Mouse (Mus musculus) hindbrain, embryonic 16.5 days (tissue): ENCODE data around the gene Nhsl1. TPM values are rescaled to one million over a fixed set of nuclear protein-coding genes. Genes with fewer than 3 reads are reported as not detected.

Experiments used
- ATAC-seq: fragments of 200-750 bp; cut with Nextera tagmentation; 2 replicates; pipeline ENCODE4 v1.8.0; 2017; ENCODE audit warnings: moderate TSS enrichment, moderate library complexity
- H3K27ac ChIP-seq: fragments of 300-500 bp; sonication (generic); 2 replicates; pipeline ENCODE4 v1.5.1; 2014; ENCODE audit warnings: low read depth, mild to moderate bottlenecking, control low read depth, low read length, moderate library complexity
- H3K27me3 ChIP-seq: fragments of 300-500 bp; sonication (generic); replicated peaks from 2 replicates; pipeline ENCODE4 v1.6.1; 2014; ENCODE audit warnings: low read length; ENCODE audit not compliant: control insufficient read depth, insufficient read depth
- H3K36me3 ChIP-seq: fragments of 300-500 bp; sonication (generic); 2 replicates; pipeline ENCODE4 v1.6.1; 2014; ENCODE audit warnings: mild to moderate bottlenecking, low read length, moderate library complexity, mixed read lengths; ENCODE audit not compliant: control insufficient read depth, insufficient read depth
- H3K4me1 ChIP-seq: fragments of 300-500 bp; sonication (generic); 2 replicates; pipeline ENCODE4 v1.6.1; 2014; ENCODE audit warnings: low read depth, low read length; ENCODE audit not compliant: control insufficient read depth, insufficient read depth
- H3K4me2 ChIP-seq: fragments of 300-500 bp; sonication (generic); 2 replicates; pipeline ENCODE4 v1.6.1; 2014; ENCODE audit warnings: mild to moderate bottlenecking, low read length, control low read depth, moderate library complexity
- H3K4me3 ChIP-seq: fragments of 300-500 bp; sonication (generic); 2 replicates; pipeline ENCODE4 v1.5.1; 2014; ENCODE audit warnings: mild to moderate bottlenecking, low read length, control low read depth, moderate library complexity
- H3K9ac ChIP-seq: fragments of 300-500 bp; sonication (generic); 2 replicates; pipeline ENCODE4 v1.6.1; 2014; ENCODE audit warnings: low read depth, mild to moderate bottlenecking, control low read depth, low read length, moderate library complexity
- H3K9me3 ChIP-seq: fragments of 300-500 bp; sonication (generic); 2 replicates; pipeline ENCODE4 v1.6.1; 2014; ENCODE audit warnings: mild to moderate bottlenecking, low read length, moderate library complexity; ENCODE audit not compliant: control insufficient read depth
- WGBS: fragments of 180-500 bp; shearing (Covaris S2); extraction: QIAGEN DNeasy Blood & Tissue Kit; methylation state at CpG from one replicate; pipeline ENCODE4 v1.1.7; 2014; 5-methylcytosine and 5-hydroxymethylcytosine counted together
- polyA plus RNA-seq: library from polyadenylated mRNA; unstranded; fragments of >200 nt; fragmentation: Nextera tagmentation; extraction: Ambion mirVana; gene quantifications from 2 replicates; pipeline ENCODE4 v1.2.1, GENCODE M21; 2015

The Nhsl1 gene
- polyA plus RNA-seq, 1 experiment from 2014 or later = 12.8 TPM

GRCm38 (mm10) chr10:18321861-18322260 lies 3.1 kb downstream of the Nhsl1 start:
- no peak overlapping the region for H3K4me2 ChIP-seq
- peaks cover 4% of the 10 kb centered on the region for H3K4me1 ChIP-seq
- no peaks in the 10 kb centered on the region for H3K9me3 ChIP-seq
- WGBS = 90% methylated on average over 6 of the region's 6 CpGs
- H3K36me3 ChIP-seq = no peaks in the 10 kb centered on the region
- no peaks in the 10 kb centered on the region; the same call in 1 of the 2 replicates for H3K27me3 ChIP-seq
- no peak overlapping the region for H3K9ac ChIP-seq
- no peak overlapping the region for H3K27ac ChIP-seq
- ATAC-seq = no peak
- no peak overlapping the region for H3K4me3 ChIP-seq

GRCm38 (mm10) chr10:18323701-18324100 lies 4.9 kb downstream of the Nhsl1 start:
- H3K27ac ChIP-seq = no peak overlapping the region
- H3K9me3 ChIP-seq = no peaks in the 10 kb centered on the region
- peaks cover 7% of the 10 kb centered on the region for H3K4me1 ChIP-seq
- no peak overlapping the region for H3K9ac ChIP-seq
- no peak overlapping the region for H3K4me3 ChIP-seq
- WGBS = 37% methylated on average over 4 of the region's 4 CpGs
- H3K36me3 ChIP-seq = no peaks in the 10 kb centered on the region
- ATAC-seq = no peak
- H3K4me2 ChIP-seq = no peak overlapping the region
- H3K27me3 ChIP-seq = no peaks in the 10 kb centered on the region

GRCm38 (mm10) chr10:18328331-18328908 lies 9.6 kb downstream of the Nhsl1 start:
- no peaks in the 10 kb centered on the region for H3K36me3 ChIP-seq
- WGBS = 52% methylated on average over 5 of the region's 5 CpGs
- ATAC-seq = peak; percentile 40
- no peak overlapping the region for H3K4me3 ChIP-seq
- no peaks in the 10 kb centered on the region; the same call in 1 of the 2 replicates for H3K27me3 ChIP-seq
- H3K9ac ChIP-seq = 0 out of 2 replicates have a peak overlapping the region, but pooled peaks have one; percentile 13
- no peak overlapping the region for H3K27ac ChIP-seq
- peaks cover 13% of the 10 kb centered on the region for H3K4me1 ChIP-seq
- H3K4me2 ChIP-seq = peak overlapping the region; percentile 76
- H3K9me3 ChIP-seq = no peaks in the 10 kb centered on the region

- Histone ChIP-seq H3K4me2 (peak overlapping the region; percentile 76), H3K4me3 (peak overlapping the region; percentile 45), H3K4me1 (peaks cover 13% of the 10 kb centered on the region), H3K36me3 (no peaks in the 10 kb centered on the region), H3K9me3 (no peaks in the 10 kb centered on the region), H3K27me3 (no peaks in the 10 kb centered on the region; the same call in 1 of the 2 replicates), H3K9ac (peak overlapping the region; percentile 66), H3K27ac (peak overlapping the region; percentile 68)
- peak; percentile 72 for ATAC-seq
- WGBS = 4% methylated on average over 22 of the region's 23 CpGs
Observed at GRCm38 (mm10) chr10:18329096-18330038, 10.6 kb downstream of the Nhsl1 start.

GRCm38 (mm10) chr10:18330445-18330844 lies 11.7 kb downstream of the Nhsl1 start:
- Histone ChIP-seq H3K36me3 (no peaks in the 10 kb centered on the region), H3K9ac (no peak overlapping the region), H3K9me3 (no peaks in the 10 kb centered on the region), H3K27me3 (no peaks in the 10 kb centered on the region; the same call in 1 of the 2 replicates), H3K4me2 (no peak overlapping the region), H3K4me1 (peaks cover 13% of the 10 kb centered on the region), H3K27ac (no peak overlapping the region), H3K4me3 (no peak overlapping the region)
- no peak for ATAC-seq
- WGBS = 73% methylated on average over 5 of the region's 5 CpGs

- Histone ChIP-seq H3K4me3 (no peak overlapping the region), H3K36me3 (no peaks in the 10 kb centered on the region), H3K27ac (no peak overlapping the region), H3K9me3 (no peaks in the 10 kb centered on the region), H3K4me2 (no peak overlapping the region), H3K4me1 (peaks cover 11% of the 10 kb centered on the region), H3K9ac (no peak overlapping the region), H3K27me3 (no peaks in the 10 kb centered on the region; the same call in 1 of the 2 replicates)
- 37% methylated on average over 4 of the region's 4 CpGs for WGBS
- no peak for ATAC-seq
Observed at GRCm38 (mm10) chr10:18333575-18333974, 14.8 kb downstream of the Nhsl1 start.

GRCm38 (mm10) chr10:18334176-18334575 lies 15.4 kb downstream of the Nhsl1 start:
- H3K4me2 ChIP-seq = no peak overlapping the region
- H3K27me3 ChIP-seq = no peaks in the 10 kb centered on the region; the same call in 1 of the 2 replicates
- no peaks in the 10 kb centered on the region for H3K36me3 ChIP-seq
- H3K4me3 ChIP-seq = no peak overlapping the region
- WGBS = 90% methylated on average over 4 of the region's 4 CpGs
- H3K9ac ChIP-seq = no peak overlapping the region
- H3K9me3 ChIP-seq = no peaks in the 10 kb centered on the region
- H3K27ac ChIP-seq = no peak overlapping the region
- peaks cover 9% of the 10 kb centered on the region for H3K4me1 ChIP-seq
- ATAC-seq = no peak

- ATAC-seq = no peak
- Histone ChIP-seq H3K36me3 (no peaks in the 10 kb centered on the region), H3K27me3 (no peaks in the 10 kb centered on the region; the same call in 1 of the 2 replicates), H3K4me2 (no peak overlapping the region), H3K9me3 (no peaks in the 10 kb centered on the region), H3K4me3 (no peak overlapping the region), H3K4me1 (peaks cover 4% of the 10 kb centered on the region; the same call in 1 of the 2 replicates), H3K9ac (no peak overlapping the region), H3K27ac (no peak overlapping the region)
- WGBS = 51% methylated on average over 9 of the region's 9 CpGs
Observed at GRCm38 (mm10) chr10:18334734-18335133, 15.9 kb downstream of the Nhsl1 start.

- ATAC-seq = no peak
- H3K9me3 ChIP-seq = no peaks in the 10 kb centered on the region
- no peak overlapping the region for H3K4me3 ChIP-seq
- H3K36me3 ChIP-seq = no peaks in the 10 kb centered on the region
- H3K9ac ChIP-seq = no peak overlapping the region
- no peak overlapping the region for H3K4me2 ChIP-seq
- no peaks in the 10 kb centered on the region for H3K4me1 ChIP-seq
- 84% methylated on average over 5 of the region's 5 CpGs for WGBS
- H3K27ac ChIP-seq = no peak overlapping the region
- no peaks in the 10 kb centered on the region for H3K27me3 ChIP-seq
Observed at GRCm38 (mm10) chr10:18337725-18338124, 18.9 kb downstream of the Nhsl1 start.
